Mouse (Mus musculus): ENCODE measurements around the gene E2f2.

E2f2 gene

GRCm38 (mm10) chr4:136172011-136172541 is at the start of gene E2f2:
Gene E2f2 (plus strand): TSS chr4:136172394.
- CTCF ChIA-PET: interaction anchor here (0.6 to 1.9 kb wide), 2 partner anchors 9 to 25 kb away, joined by 6 to 11 read pairs; no protein-coding TSS in a partner anchor

GRCm38 (mm10) chr4:136123111-136123791 is 48.9 kb upstream of the E2f2 start:
- CTCF ChIA-PET: interaction anchor here (0.7 to 1.1 kb wide), 2 partner anchors 52 to 1762 kb away, joined by 4 to 5 read pairs; no protein-coding TSS in a partner anchor

GRCm38 (mm10) chr4:136123792-136124161 is 48.4 kb upstream of the E2f2 start:
- CTCF ChIA-PET: interaction anchor here (0.7 to 1.1 kb wide), 2 partner anchors 52 to 1761 kb away, joined by 4 to 5 read pairs; no protein-coding TSS in a partner anchor

GRCm38 (mm10) chr4:136124581-136124980 is 47.6 kb upstream of the E2f2 start:
- CTCF ChIA-PET: no interaction called here

- CTCF ChIA-PET: no interaction called here
Observed at GRCm38 (mm10) chr4:136125458-136125857, 46.7 kb upstream of the E2f2 start.

- CTCF ChIA-PET: interaction anchor here (0.6 kb wide), 1 partner anchor 100 kb away, joined by 3 read pairs; no protein-coding TSS in a partner anchor
Observed at GRCm38 (mm10) chr4:136126019-136126418, 46.2 kb upstream of the E2f2 start.

GRCm38 (mm10) chr4:136127670-136128069 is 44.5 kb upstream of the E2f2 start:
- CTCF ChIA-PET: no interaction called here

- CTCF ChIA-PET: interaction anchor here (0.6 to 0.7 kb wide), 4 partner anchors 15 to 211 kb away, joined by 3 to 5 read pairs (median 3); no protein-coding TSS in a partner anchor
Observed at GRCm38 (mm10) chr4:136129842-136130241, 42.4 kb upstream of the E2f2 start.

- CTCF ChIA-PET: no interaction called here
Observed at GRCm38 (mm10) chr4:136133801-136134200, 38.4 kb upstream of the E2f2 start.

GRCm38 (mm10) chr4:136134418-136134977 is 37.7 kb upstream of the E2f2 start:
- CTCF ChIA-PET: no interaction called here

- CTCF ChIA-PET: interaction anchor here (0.6 kb wide), 1 partner anchor 67 kb away, joined by 3 read pairs; no protein-coding TSS in a partner anchor
Observed at GRCm38 (mm10) chr4:136134978-136135873, 37.0 kb upstream of the E2f2 start.

- CTCF ChIA-PET: interaction anchor here (0.5 to 1.0 kb wide), 4 partner anchors 15 to 82 kb away, joined by 3 to 7 read pairs (median 4); no protein-coding TSS in a partner anchor
Observed at GRCm38 (mm10) chr4:136135874-136136728, 36.1 kb upstream of the E2f2 start.

GRCm38 (mm10) chr4:136139326-136140110 is 32.7 kb upstream of the E2f2 start:
- CTCF ChIA-PET: interaction anchor here (0.5 kb wide), 1 partner anchor 269 kb away, joined by 4 read pairs; no protein-coding TSS in a partner anchor

- CTCF ChIA-PET: no interaction called here
Observed at GRCm38 (mm10) chr4:136140327-136141250, 31.6 kb upstream of the E2f2 start.

GRCm38 (mm10) chr4:136142267-136143192 is 29.7 kb upstream of the E2f2 start:
- CTCF ChIA-PET: no interaction called here

- CTCF ChIA-PET: interaction anchor here (0.5 kb wide), 1 partner anchor 10 kb away, joined by 12 read pairs; no protein-coding TSS in a partner anchor
Observed at GRCm38 (mm10) chr4:136143193-136143976, 28.8 kb upstream of the E2f2 start, which contains the start of gene Id3. Gene Id3 (plus strand): TSS chr4:136143497.

Measured in spleen, embryonic (tissue).